Mouse (Mus musculus) forebrain, embryonic 11.5 days (tissue): ENCODE measurements at regions not wholly inside any gene's neighbourhood (a gene's known extent, or its start where the extent isn't known, plus 50 kb on each side); places are given as distances from the start of the nearest gene placed in this dataset.

Experiments used
- ATAC-seq: fragments of 200-750 bp; cut with Nextera tagmentation; replicated peaks from 2 replicates; pipeline ENCODE4 v1.8.0; 2017; ENCODE audit warnings: moderate TSS enrichment; ENCODE audit not compliant: low FRiP score
- DNase-seq: peaks from one replicate; pipeline ENCODE4 v3.0.0-alpha.2; 2017; ENCODE audit warnings: low spot score
- H3K27ac ChIP-seq: fragments of 300-500 bp; sonication (generic); 2 replicates; pipeline ENCODE4 v1.5.1; 2014; ENCODE audit warnings: low read depth, low read length
- H3K27me3 ChIP-seq: fragments of 300-500 bp; sonication (generic); 2 replicates; pipeline ENCODE4 v1.6.1; 2014; ENCODE audit warnings: mild to moderate bottlenecking, low read length, mixed read lengths; ENCODE audit not compliant: control insufficient read depth, insufficient read depth
- H3K36me3 ChIP-seq: fragments of 300-500 bp; sonication (generic); 2 replicates; pipeline ENCODE4 v1.6.1; 2014; ENCODE audit warnings: mild to moderate bottlenecking, low read length, moderate library complexity, mixed read lengths; ENCODE audit not compliant: control insufficient read depth, insufficient read depth
- H3K4me1 ChIP-seq: fragments of 300-500 bp; sonication (generic); replicated peaks from 2 replicates; pipeline ENCODE4 v1.6.1; 2014; ENCODE audit warnings: low read length, mixed read lengths; ENCODE audit not compliant: control insufficient read depth, insufficient read depth
- H3K4me2 ChIP-seq: fragments of 300-500 bp; sonication (generic); 2 replicates; pipeline ENCODE4 v1.6.1; 2014; ENCODE audit warnings: low read depth, mild to moderate bottlenecking, low read length, moderate library complexity, mixed read lengths; ENCODE audit not compliant: severe bottlenecking
- H3K4me3 ChIP-seq: fragments of 300-500 bp; sonication (generic); 2 replicates; pipeline ENCODE4 v1.5.1; 2014; ENCODE audit warnings: low read depth, low read length
- H3K9ac ChIP-seq: fragments of 300-500 bp; sonication (generic); 2 replicates; pipeline ENCODE4 v1.6.1; 2014; ENCODE audit warnings: low read length
- H3K9me3 ChIP-seq: fragments of 300-500 bp; sonication (generic); 2 replicates; pipeline ENCODE4 v1.6.1; 2016; ENCODE audit warnings: low read length, mixed read lengths; ENCODE audit not compliant: control insufficient read depth
- WGBS: fragments of 180-500 bp; shearing (Covaris S2); extraction: QIAGEN DNeasy Blood & Tissue Kit; methylation state at CpG from one replicate; pipeline ENCODE4 v1.1.7; 2014; 5-methylcytosine and 5-hydroxymethylcytosine counted together

DNA sequence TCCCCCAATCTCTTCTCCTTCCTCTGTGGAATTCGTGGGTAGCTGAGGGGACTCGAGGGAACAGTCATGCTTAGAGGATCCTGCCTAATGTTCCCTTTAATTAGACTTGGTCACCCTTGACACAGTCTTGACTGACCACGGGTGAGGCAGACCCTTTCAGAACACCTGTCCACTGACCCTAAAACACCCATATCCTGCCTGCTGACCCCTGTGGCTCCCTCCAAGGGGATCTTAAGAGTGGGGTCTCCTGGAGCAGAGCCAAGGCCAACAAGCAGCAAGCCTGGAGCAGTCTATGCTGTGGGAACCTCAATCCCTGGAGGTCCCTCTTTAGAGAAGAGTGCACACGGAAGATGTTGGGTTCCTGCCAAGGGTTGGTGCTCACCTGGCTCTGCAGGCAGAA is 89.5 kb downstream of the 1810010D01Rik start:
- Histone ChIP-seq H3K27ac (no peak overlapping the region), H3K9ac (no peak overlapping the region)
- 76% methylated on average over 4 of the region's 4 CpGs for WGBS

DNA sequence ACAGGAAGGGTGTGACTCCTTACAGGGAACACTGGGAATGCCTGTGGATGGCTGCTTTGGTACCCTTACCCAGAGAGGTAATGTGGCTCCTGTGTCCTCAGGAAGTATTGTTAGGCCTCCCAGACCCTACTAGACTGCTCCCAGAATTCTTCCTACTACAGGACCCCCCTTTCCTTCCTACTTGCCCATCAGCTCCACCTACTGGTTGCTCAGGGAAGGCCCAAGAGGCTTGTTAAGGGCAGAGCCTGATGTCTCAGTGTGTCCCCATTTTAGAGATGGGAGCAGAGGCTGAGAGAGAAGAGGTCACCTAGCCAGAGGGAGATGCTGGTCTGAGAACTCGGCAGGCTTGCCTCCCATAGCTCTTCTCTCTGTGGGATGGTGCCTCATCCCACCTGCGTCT is 93.3 kb downstream of the 1810010D01Rik start:
- no peaks in the 10 kb centered on the region for H3K36me3 ChIP-seq
- ATAC-seq (no peak), DNase-seq (no peak)
- WGBS = 85% methylated on average over 2 of the region's 2 CpGs
- H3K27ac ChIP-seq = no peak overlapping the region
- no peaks in the 10 kb centered on the region for H3K27me3 ChIP-seq
- H3K4me2 ChIP-seq = no peak overlapping the region
- H3K4me1 ChIP-seq = 0 out of 2 replicates have a peak, but pooled peaks cover 7% of the 10 kb centered on the region
- no peak overlapping the region for H3K4me3 ChIP-seq
- no peaks in the 10 kb centered on the region for H3K9me3 ChIP-seq
- H3K9ac ChIP-seq = no peak overlapping the region

More for the DNA sequence above, 89.5 kb downstream of the 1810010D01Rik start:
- H3K27me3 ChIP-seq = no peaks in the 10 kb centered on the region
- no peaks in the 10 kb centered on the region for H3K36me3 ChIP-seq
- H3K4me3 ChIP-seq = no peak overlapping the region
- H3K4me1 ChIP-seq = no peaks in the 10 kb centered on the region
- no peak for ATAC-seq
- DNase-seq = no peak
- H3K4me2 ChIP-seq = no peak overlapping the region
- no peaks in the 10 kb centered on the region; the same call in 1 of the 2 replicates for H3K9me3 ChIP-seq

DNA sequence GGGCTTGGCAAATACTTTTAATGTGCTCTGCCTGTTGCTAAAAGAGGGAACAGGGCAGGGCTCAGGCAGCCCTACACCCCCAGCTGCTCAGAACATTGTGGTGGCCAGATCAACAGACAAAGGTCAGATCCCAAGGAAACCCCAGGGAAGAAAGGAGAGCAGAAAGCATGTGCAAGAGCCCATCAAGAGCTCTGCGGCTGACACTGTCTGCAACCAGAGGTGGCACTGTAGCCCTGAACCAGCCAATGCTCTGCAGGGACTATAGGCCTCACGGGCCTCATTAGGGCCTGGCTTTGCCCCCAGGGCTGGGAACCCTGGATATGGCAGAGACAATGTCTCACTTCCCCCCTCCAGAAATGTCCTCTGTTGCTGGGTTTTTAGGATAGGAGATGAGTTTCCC is 93.8 kb downstream of the 1810010D01Rik start:
- ATAC-seq (no peak), DNase-seq (no peak)
- Histone ChIP-seq H3K4me1 (0 out of 2 replicates have a peak, but pooled peaks cover 7% of the 10 kb centered on the region), H3K36me3 (no peaks in the 10 kb centered on the region), H3K27me3 (no peaks in the 10 kb centered on the region), H3K9ac (no peak overlapping the region), H3K4me3 (no peak overlapping the region), H3K27ac (no peak overlapping the region), H3K9me3 (no peaks in the 10 kb centered on the region), H3K4me2 (no peak overlapping the region)
- WGBS = 51% methylated on average over 2 of the region's 2 CpGs

DNA sequence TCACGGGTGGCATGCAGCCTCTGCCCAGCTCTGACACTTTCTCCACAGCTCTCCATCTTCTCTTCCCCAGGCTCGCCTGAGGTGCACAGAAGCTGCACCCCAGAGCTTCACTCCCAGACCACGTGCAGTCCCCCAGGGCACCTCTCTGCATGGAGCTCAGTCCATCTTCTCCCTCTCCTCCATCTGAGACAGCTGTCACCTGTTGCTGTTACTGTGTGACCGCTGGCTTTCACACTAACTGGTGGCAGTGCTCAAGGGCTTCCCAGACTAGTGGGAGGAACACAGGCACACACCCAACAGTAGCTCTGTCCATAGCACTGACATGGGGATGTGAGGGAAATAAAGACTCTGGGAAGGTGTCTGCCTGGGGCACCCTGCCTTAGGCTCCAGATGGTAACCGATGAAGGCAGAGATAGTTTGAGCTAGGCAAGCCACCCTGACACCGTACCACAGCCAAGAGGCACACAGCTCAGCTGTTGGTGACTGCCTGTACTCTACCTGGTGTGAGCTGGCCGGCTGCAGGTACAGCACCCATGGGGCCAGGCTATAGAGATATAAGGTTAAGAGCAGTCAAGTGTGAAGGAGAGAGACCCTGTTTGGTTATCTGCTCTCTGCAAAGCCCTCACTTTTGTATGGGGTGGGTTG is 94.9 kb downstream of the 1810010D01Rik start:
- Histone ChIP-seq H3K27ac (no peak overlapping the region), H3K4me1 (0 out of 2 replicates have a peak, but pooled peaks cover 7% of the 10 kb centered on the region)
- no peak for ATAC-seq

DNA sequence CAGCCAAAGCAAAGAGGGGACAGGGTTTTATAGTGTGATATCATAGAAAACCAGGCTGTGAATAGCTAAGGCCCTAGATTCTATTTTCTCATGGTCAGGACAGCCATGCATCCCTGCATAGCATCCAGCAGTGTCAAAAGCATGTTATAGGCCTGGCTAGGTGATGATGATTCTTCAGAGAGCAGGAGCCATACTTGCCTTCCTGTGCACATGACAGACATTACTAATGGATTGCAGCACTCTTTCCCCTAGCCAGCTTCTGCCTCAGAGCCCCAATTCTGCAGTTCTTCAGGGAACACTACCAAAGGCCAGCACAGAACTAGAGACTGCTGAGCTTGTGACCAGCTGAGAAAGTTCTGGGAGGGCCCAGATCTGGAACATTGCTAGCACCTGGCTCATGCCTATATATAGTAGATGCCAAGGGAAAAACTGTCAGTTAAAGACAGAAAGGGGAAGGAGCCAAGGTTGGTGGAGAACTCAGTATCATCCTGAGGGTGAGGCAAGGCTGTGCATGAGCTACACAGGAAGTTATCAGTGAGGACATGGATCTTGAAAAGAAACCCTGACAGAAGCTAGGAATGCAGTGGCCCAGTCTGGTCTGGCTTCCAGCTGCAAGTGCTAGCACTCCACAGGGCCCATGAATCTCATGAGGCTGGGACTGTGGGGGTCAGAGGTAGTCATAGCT is 95.6 kb downstream of the 1810010D01Rik start:
- Histone ChIP-seq H3K9ac (no peak overlapping the region), H3K36me3 (no peaks in the 10 kb centered on the region), H3K27me3 (no peaks in the 10 kb centered on the region), H3K4me3 (no peak overlapping the region), H3K4me2 (no peak overlapping the region), H3K9me3 (no peaks in the 10 kb centered on the region), H3K4me1 (0 out of 2 replicates have a peak, but pooled peaks cover 7% of the 10 kb centered on the region), H3K27ac (no peak overlapping the region)
- DNase-seq = no peak
- no peak for ATAC-seq

More for the DNA sequence above, 94.9 kb downstream of the 1810010D01Rik start:
- H3K4me3 ChIP-seq = no peak overlapping the region
- no peaks in the 10 kb centered on the region for H3K27me3 ChIP-seq
- WGBS = 79% methylated on average over 7 of the region's 7 CpGs
- H3K9me3 ChIP-seq = no peaks in the 10 kb centered on the region
- no peak overlapping the region for H3K4me2 ChIP-seq
- no peak overlapping the region for H3K9ac ChIP-seq
- no peaks in the 10 kb centered on the region for H3K36me3 ChIP-seq
- no peak for DNase-seq

DNA sequence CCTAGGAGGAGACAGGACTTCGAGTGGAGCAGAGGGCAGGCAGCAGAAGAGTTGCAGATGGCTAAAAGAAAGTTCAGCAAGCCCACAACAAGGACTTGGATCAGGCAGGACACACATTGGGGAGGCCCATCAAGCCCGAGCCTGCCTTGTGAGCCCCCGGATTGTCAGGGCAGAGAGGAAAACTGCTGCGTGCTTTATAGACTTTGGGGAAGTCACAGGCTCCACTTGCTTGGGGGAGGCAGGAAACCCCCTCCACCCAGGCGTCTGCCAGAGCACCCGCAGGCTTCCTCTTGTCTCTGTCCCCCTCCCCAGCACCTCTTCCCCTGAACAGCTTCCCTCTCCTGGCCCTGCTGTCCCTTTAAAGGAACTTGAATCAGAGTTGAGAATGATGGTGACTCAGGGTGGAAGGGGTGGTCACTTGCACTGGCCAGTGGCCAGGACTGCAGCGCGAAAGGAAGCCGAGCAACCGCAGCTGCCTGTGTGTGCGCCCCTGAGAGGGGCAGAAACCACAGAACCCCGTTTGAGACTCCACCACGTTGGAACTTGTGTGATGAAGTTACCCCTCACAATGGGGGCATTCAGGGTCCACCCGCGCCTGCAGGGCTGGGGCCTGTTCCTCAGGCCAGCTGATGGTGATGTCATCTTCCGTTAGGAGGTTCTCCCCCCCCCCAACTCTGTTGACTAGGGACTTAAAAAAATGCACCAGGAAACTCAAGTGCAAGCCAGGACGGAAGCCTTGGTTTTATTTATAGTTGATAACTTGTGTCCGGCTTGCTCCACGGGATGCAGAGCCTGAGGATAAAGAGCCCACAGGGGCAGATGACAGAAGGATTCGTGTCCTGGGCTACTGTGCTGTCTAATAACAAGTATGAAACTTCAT is 96.4 kb downstream of the 1810010D01Rik start:
- Histone ChIP-seq H3K9ac (no peak overlapping the region), H3K9me3 (no peaks in the 10 kb centered on the region), H3K4me1 (0 out of 2 replicates have a peak, but pooled peaks cover 7% of the 10 kb centered on the region), H3K4me3 (no peak overlapping the region), H3K27me3 (no peaks in the 10 kb centered on the region), H3K27ac (no peak overlapping the region), H3K4me2 (no peak overlapping the region), H3K36me3 (no peaks in the 10 kb centered on the region)
- ATAC-seq (no peak), DNase-seq (no peak)
- 60% methylated on average over 20 of the region's 20 CpGs for whole genome bisulfite sequencing

DNA sequence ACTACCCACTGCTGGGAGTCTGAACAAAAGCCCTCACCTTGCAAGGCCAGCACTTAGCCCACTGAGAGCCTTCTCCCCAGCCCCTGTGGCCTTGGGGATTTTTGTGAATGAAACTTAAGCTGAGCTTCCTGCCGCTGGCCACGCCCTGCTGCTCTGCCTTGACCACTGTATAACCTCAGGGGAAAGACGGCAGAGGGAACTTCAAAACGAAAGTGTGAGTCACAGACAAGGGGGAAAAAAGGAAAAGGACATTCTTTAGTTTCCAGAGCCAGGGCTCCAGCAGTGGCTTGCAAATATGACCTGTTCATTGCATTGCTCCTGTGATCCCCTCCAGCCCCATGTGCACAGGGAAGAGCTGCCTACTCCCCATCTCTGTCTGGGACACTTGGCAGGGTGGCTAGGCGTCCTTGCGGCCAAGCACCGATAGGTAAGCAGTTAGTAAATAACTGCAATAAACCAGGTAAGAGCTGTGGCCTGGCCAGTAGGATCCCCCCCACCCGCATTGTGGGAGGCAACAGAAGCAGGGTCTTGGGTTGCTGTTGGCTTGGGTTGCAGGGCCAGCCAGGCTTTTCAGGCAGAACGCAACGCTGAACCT is 97.2 kb downstream of the 1810010D01Rik start:
- H3K9me3 ChIP-seq = no peaks in the 10 kb centered on the region
- H3K36me3 ChIP-seq = no peaks in the 10 kb centered on the region
- 0 out of 2 replicates have a peak, but pooled peaks cover 7% of the 10 kb centered on the region for H3K4me1 ChIP-seq
- WGBS = 52% methylated on average over 10 of the region's 10 CpGs
- no peaks in the 10 kb centered on the region for H3K27me3 ChIP-seq
- H3K27ac ChIP-seq = no peak overlapping the region
- no peak overlapping the region for H3K9ac ChIP-seq
- H3K4me3 ChIP-seq = no peak overlapping the region
- no peak for DNase-seq
- H3K4me2 ChIP-seq = no peak overlapping the region
- no peak for ATAC-seq

DNA sequence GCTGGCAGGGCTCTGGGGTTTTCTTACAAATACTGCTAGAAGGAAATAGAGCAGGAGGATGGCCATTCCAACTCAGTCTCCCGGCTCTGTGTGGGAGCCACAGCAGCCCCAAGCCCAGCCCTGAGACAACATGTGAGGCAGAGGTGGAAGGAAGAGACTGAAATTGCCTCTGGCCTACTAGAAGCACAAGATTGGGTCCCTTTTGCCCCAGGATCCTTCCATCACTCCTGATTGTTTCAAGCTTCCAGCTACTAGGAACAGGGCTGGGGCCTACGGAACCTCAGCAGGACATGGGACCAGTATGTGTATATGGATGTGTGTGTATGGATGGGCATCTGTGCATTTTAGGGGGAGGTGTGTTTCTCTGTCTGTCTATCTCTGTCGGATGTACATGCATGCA is 97.9 kb downstream of the 1810010D01Rik start:
- no peak overlapping the region for H3K4me2 ChIP-seq
- H3K36me3 ChIP-seq = no peaks in the 10 kb centered on the region
- no peaks in the 10 kb centered on the region for H3K9me3 ChIP-seq
- no peak overlapping the region for H3K9ac ChIP-seq
- H3K4me3 ChIP-seq = no peak overlapping the region
- no peaks in the 10 kb centered on the region for H3K27me3 ChIP-seq
- H3K4me1 ChIP-seq = 0 out of 2 replicates have a peak, but pooled peaks cover 7% of the 10 kb centered on the region
- no peak overlapping the region for H3K27ac ChIP-seq
- ATAC-seq = no peak
- no peak for DNase-seq
- WGBS = 89% methylated on average over 3 of the region's 3 CpGs
